Mouse (Mus musculus) lung, postnatal 0 days (tissue): ENCODE measurements around the gene Lrrfip1. TPM values are rescaled to one million over a fixed set of nuclear protein-coding genes. Genes with fewer than 3 reads are reported as not detected.

Experiments used
- ATAC-seq: fragments of 200-750 bp; cut with Nextera tagmentation; 2 replicates; pipeline ENCODE4 v1.8.0; 2017; ENCODE audit warnings: moderate library complexity
- DNase-seq: peaks from one replicate; pipeline ENCODE4 v3.0.0-alpha.2; 2016; ENCODE audit warnings: low spot score
- H3K27ac ChIP-seq: fragments of 300-500 bp; sonication (generic); 2 replicates; pipeline ENCODE4 v1.5.1; 2014; ENCODE audit warnings: antibody characterized with exemption, mild to moderate bottlenecking, low read length, mixed read lengths
- H3K27me3 ChIP-seq: fragments of 300-500 bp; sonication (generic); replicated peaks from 2 replicates; pipeline ENCODE4 v1.6.1; 2014; ENCODE audit warnings: low read length, mixed read lengths; ENCODE audit not compliant: insufficient read depth
- H3K36me3 ChIP-seq: fragments of 300-500 bp; sonication (generic); 2 replicates; pipeline ENCODE4 v1.6.1; 2014; ENCODE audit warnings: low read length, mixed read lengths; ENCODE audit not compliant: insufficient read depth
- H3K4me1 ChIP-seq: fragments of 300-500 bp; sonication (generic); 2 replicates; pipeline ENCODE4 v1.6.1; 2014; ENCODE audit warnings: antibody characterized with exemption, low read depth, low read length, mixed read lengths; ENCODE audit not compliant: insufficient read depth
- H3K4me2 ChIP-seq: fragments of 300-500 bp; sonication (generic); replicated peaks from 2 replicates; pipeline ENCODE4 v1.6.1; 2014; ENCODE audit warnings: low read depth, mild to moderate bottlenecking, low read length, moderate library complexity, mixed read lengths
- H3K4me3 ChIP-seq: fragments of 300-500 bp; sonication (generic); 2 replicates; pipeline ENCODE4 v1.5.1; 2014; ENCODE audit warnings: low read depth, low read length
- H3K9ac ChIP-seq: fragments of 300-500 bp; sonication (generic); replicated peaks from 2 replicates; pipeline ENCODE4 v1.6.1; 2014; ENCODE audit warnings: low read depth, mild to moderate bottlenecking
- H3K9me3 ChIP-seq: fragments of 300-500 bp; sonication (generic); 2 replicates; pipeline ENCODE4 v1.6.1; 2016; ENCODE audit warnings: low read length, mixed read lengths
- CTCF ChIP-seq: IDR thresholded peaks from 2 replicates; pipeline ENCODE4 v1.5.1; 2016; ENCODE audit warnings: antibody characterized with exemption, mild to moderate bottlenecking
- EP300 ChIP-seq: IDR thresholded peaks from 2 replicates; pipeline ENCODE4 v1.6.1; 2016; ENCODE audit warnings: antibody characterized with exemption, mild to moderate bottlenecking, control low read depth
- WGBS: fragments of 180-500 bp; shearing (Covaris S2); extraction: QIAGEN DNeasy Blood & Tissue Kit; methylation state at CpG from one replicate; pipeline ENCODE4 v1.1.7; 2014; 5-methylcytosine and 5-hydroxymethylcytosine counted together
- polyA plus RNA-seq: library from polyadenylated mRNA; unstranded; fragments of >200 nt; fragmentation: Nextera tagmentation; extraction: Ambion mirVana; gene quantifications from 2 replicates; pipeline ENCODE4 v1.2.1, GENCODE M21; 2015

The Lrrfip1 gene
- polyA plus RNA-seq, 1 experiment from 2014 or later, result 83.1 TPM

GRCm38 (mm10) chr1:91064903-91065525 lies 66.5 kb downstream of the Lrrfip1 start:
- H3K4me1 ChIP-seq, result peaks cover 47% of the 10 kb centered on the region; the same call in 1 of the 2 replicates
- no peaks in the 10 kb centered on the region for H3K27me3 ChIP-seq
- H3K9ac ChIP-seq, result no peak overlapping the region
- no peak for TF ChIP-seq CTCF
- TF ChIP-seq EP300, result no peak
- DNase-seq (no peak), ATAC-seq (peak; percentile 25; the same call in 1 of the 2 replicates)
- H3K4me3 ChIP-seq, result no peak overlapping the region
- H3K9me3 ChIP-seq, result no peaks in the 10 kb centered on the region
- no peaks in the 10 kb centered on the region for H3K36me3 ChIP-seq
- H3K4me2 ChIP-seq, result no peak overlapping the region
- no peak overlapping the region; the same call in 1 of the 2 replicates for H3K27ac ChIP-seq
- 64% methylated on average over 11 of the region's 11 CpGs for WGBS

GRCm38 (mm10) chr1:91066061-91066460 lies 67.5 kb downstream of the Lrrfip1 start:
- TF ChIP-seq CTCF, result no peak
- TF ChIP-seq EP300, result no peak
- no peak overlapping the region for H3K27ac ChIP-seq
- no peak for ATAC-seq
- H3K4me1 ChIP-seq, result peaks cover 40% of the 10 kb centered on the region; the same call in 1 of the 2 replicates
- 70% methylated on average over 6 of the region's 6 CpGs for WGBS
- no peak overlapping the region for H3K4me3 ChIP-seq
- H3K9ac ChIP-seq, result no peak overlapping the region
- no peaks in the 10 kb centered on the region for H3K9me3 ChIP-seq
- H3K4me2 ChIP-seq, result no peak overlapping the region
- no peaks in the 10 kb centered on the region for H3K36me3 ChIP-seq
- no peak for DNase-seq
- no peaks in the 10 kb centered on the region for H3K27me3 ChIP-seq

GRCm38 (mm10) chr1:91066599-91066998 lies 68.1 kb downstream of the Lrrfip1 start:
- H3K27ac ChIP-seq, result no peak overlapping the region
- no peak for TF ChIP-seq EP300
- no peaks in the 10 kb centered on the region for H3K27me3 ChIP-seq
- 51% methylated on average over 2 of the region's 2 CpGs for WGBS
- peaks cover 35% of the 10 kb centered on the region; the same call in 1 of the 2 replicates for H3K4me1 ChIP-seq
- no peaks in the 10 kb centered on the region for H3K36me3 ChIP-seq
- DNase-seq, result no peak
- H3K4me2 ChIP-seq, result no peak overlapping the region
- no peak overlapping the region for H3K4me3 ChIP-seq
- H3K9me3 ChIP-seq, result no peaks in the 10 kb centered on the region
- no peak for ATAC-seq
- no peak overlapping the region for H3K9ac ChIP-seq

GRCm38 (mm10) chr1:91067716-91068115 lies 69.2 kb downstream of the Lrrfip1 start:
- H3K27ac ChIP-seq, result no peak overlapping the region
- peaks cover 28% of the 10 kb centered on the region; the same call in 1 of the 2 replicates for H3K4me1 ChIP-seq
- H3K27me3 ChIP-seq, result no peaks in the 10 kb centered on the region
- H3K36me3 ChIP-seq, result no peaks in the 10 kb centered on the region
- ATAC-seq (peak; percentile 23; the same call in 1 of the 2 replicates), DNase-seq (peak; percentile 39)
- H3K9ac ChIP-seq, result no peak overlapping the region
- H3K4me3 ChIP-seq, result no peak overlapping the region
- H3K4me2 ChIP-seq, result no peak overlapping the region
- TF ChIP-seq CTCF, result no peak
- no peak for TF ChIP-seq EP300
- no peaks in the 10 kb centered on the region for H3K9me3 ChIP-seq
- 55% methylated on average over 6 of the region's 6 CpGs for WGBS

- no peaks in the 10 kb centered on the region for H3K9me3 ChIP-seq
- no peaks in the 10 kb centered on the region for H3K27me3 ChIP-seq
- H3K4me2 ChIP-seq, result no peak overlapping the region
- H3K36me3 ChIP-seq, result no peaks in the 10 kb centered on the region
- TF ChIP-seq EP300 (no peak), CTCF (no peak)
- WGBS, result 81% methylated on average over 6 of the region's 6 CpGs
- peaks cover 24% of the 10 kb centered on the region; the same call in 1 of the 2 replicates for H3K4me1 ChIP-seq
- DNase-seq (no peak), ATAC-seq (no peak)
- no peak overlapping the region for H3K4me3 ChIP-seq
- no peak overlapping the region for H3K27ac ChIP-seq
- H3K9ac ChIP-seq, result no peak overlapping the region
Measured at GRCm38 (mm10) chr1:91069575-91069974, 71.0 kb downstream of the Lrrfip1 start.

GRCm38 (mm10) chr1:91070547-91070946 lies 72.0 kb downstream of the Lrrfip1 start:
- no peaks in the 10 kb centered on the region for H3K36me3 ChIP-seq
- ATAC-seq, result no peak
- no peak overlapping the region for H3K27ac ChIP-seq
- DNase-seq, result no peak
- H3K9ac ChIP-seq, result no peak overlapping the region
- TF ChIP-seq EP300 (no peak), CTCF (no peak)
- no peaks in the 10 kb centered on the region for H3K27me3 ChIP-seq
- H3K4me2 ChIP-seq, result no peak overlapping the region
- peaks cover 14% of the 10 kb centered on the region; the same call in 1 of the 2 replicates for H3K4me1 ChIP-seq
- no peaks in the 10 kb centered on the region for H3K9me3 ChIP-seq
- H3K4me3 ChIP-seq, result no peak overlapping the region
- 91% methylated on average over 8 of the region's 8 CpGs for WGBS
